Mouse (Mus musculus): ENCODE results near the gene Rassf3. TPM values are rescaled to one million over a fixed set of nuclear protein-coding genes. Genes with fewer than 3 reads are reported as not detected.
A peak's percentile ranks its signal among the peaks of the same experiment; 100 is the strongest.

Gene Rassf3
- polyA plus RNA-seq, 1 experiment from 2014 or later = 16.4 TPM

DNA sequence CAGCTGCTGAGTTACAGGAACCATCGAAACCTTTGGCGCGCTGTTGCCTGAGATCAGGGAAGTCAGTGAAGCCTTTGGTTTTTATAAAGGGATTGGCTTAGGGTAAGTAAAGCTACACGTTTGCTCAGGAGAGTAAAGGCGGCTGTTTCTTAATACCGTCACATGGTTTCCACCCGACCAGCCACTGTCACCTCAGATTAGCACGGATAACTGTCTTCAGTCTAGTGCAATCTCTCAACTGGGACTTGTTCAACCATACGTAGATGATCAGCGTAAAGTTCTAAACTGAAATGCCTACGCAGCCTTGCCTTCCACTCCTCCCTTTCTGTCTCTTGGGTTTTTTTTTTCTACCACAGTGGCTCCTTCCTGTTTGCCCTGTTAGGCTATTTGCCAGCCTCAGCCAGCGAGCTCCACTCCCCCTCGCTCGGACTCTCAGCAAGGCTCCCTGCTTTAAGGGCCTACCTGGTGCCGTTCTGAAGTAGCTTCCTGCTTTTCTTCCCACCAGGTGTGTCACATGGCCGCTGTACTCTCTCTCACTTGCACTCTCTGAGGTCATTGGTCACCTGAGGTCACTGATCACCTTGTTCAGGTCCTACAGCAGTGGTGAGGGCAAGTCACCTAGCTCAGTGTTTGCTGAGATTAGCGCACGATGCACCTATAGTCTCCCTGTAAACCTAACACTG is 107.2 kb downstream of the Rassf3 start:
- DNase-seq (no peak), ATAC-seq (no peak)
- 62% methylated on average over 18 of the region's 18 CpGs for WGBS (ENCODE audit: insufficient replicate concordance)
- Histone ChIP-seq H3K4me3 (ENCODE audit: low read depth, low read length) (no peak overlapping the region), H3K27ac (ENCODE audit: low read depth) (peak overlapping the region; percentile 30; the same call in 1 of the 2 replicates), H3K4me2 (ENCODE audit: low read depth, low read length) (no peak overlapping the region), H3K36me3 (replicated peaks; ENCODE audit: insufficient read depth, low read length) (peaks cover 23% of the 10 kb centered on the region), H3K9me3 (ENCODE audit: low read length) (no peaks in the 10 kb centered on the region), H3K4me1 (ENCODE audit: insufficient read depth) (peaks cover 38% of the 10 kb centered on the region), H3K9ac (replicated peaks) (no peak overlapping the region), H3K27me3 (ENCODE audit: insufficient read depth, low read length) (no peaks in the 10 kb centered on the region)
- TF ChIP-seq EP300 (IDR thresholded peaks at IDR 0.05; ENCODE audit: low read depth) (no peak), CTCF (IDR thresholded peaks at IDR 0.05; ENCODE audit: low read depth) (no peak)

GRCm38 (mm10) chr10:121367780-121368179 is 108.4 kb downstream of the Rassf3 start:
- Histone ChIP-seq H3K4me2 (ENCODE audit: low read depth, low read length) (no peak overlapping the region), H3K27me3 (ENCODE audit: insufficient read depth, low read length) (no peaks in the 10 kb centered on the region), H3K9ac (replicated peaks) (no peak overlapping the region), H3K4me1 (ENCODE audit: insufficient read depth) (peaks cover 34% of the 10 kb centered on the region), H3K36me3 (replicated peaks; ENCODE audit: insufficient read depth, low read length) (peaks cover 14% of the 10 kb centered on the region), H3K9me3 (ENCODE audit: low read length) (no peaks in the 10 kb centered on the region), H3K27ac (ENCODE audit: low read depth) (no peak overlapping the region), H3K4me3 (ENCODE audit: low read depth, low read length) (no peak overlapping the region)
- TF ChIP-seq EP300 (IDR thresholded peaks at IDR 0.05; ENCODE audit: low read depth) = no peak
- no peak for TF ChIP-seq CTCF (IDR thresholded peaks at IDR 0.05; ENCODE audit: low read depth)
- 77% methylated on average over 9 of the region's 9 CpGs for WGBS (ENCODE audit: insufficient replicate concordance)
- no peak for ATAC-seq
- DNase-seq = no peak

DNA sequence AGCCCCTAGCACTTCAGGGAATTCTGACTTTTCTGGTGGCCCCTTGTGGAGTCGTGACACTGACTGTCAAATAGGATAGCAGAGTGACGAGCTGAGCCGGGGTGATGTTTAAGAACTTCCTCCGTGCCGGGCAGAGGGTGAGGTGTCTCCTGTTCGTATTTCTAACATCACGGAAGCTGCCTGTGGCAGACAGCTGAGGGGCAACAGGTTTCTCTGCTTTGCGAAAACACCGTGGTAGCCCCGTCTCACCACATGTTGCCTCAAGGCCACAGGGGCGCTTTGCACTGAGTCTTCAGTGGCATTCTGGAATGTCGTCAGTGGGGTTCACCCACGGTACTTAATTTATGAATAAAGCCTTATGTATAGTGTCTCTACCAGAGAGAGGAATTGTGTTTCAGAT is 108.9 kb downstream of the Rassf3 start:
- Histone ChIP-seq H3K4me3 (ENCODE audit: low read depth, low read length) (no peak overlapping the region), H3K27ac (ENCODE audit: low read depth) (no peak overlapping the region), H3K4me1 (ENCODE audit: insufficient read depth) (peaks cover 34% of the 10 kb centered on the region), H3K27me3 (ENCODE audit: insufficient read depth, low read length) (no peaks in the 10 kb centered on the region), H3K4me2 (ENCODE audit: low read depth, low read length) (0 out of 2 replicates have a peak overlapping the region, but pooled peaks have one; percentile 99), H3K36me3 (replicated peaks; ENCODE audit: insufficient read depth, low read length) (peaks cover 13% of the 10 kb centered on the region), H3K9ac (replicated peaks) (no peak overlapping the region), H3K9me3 (ENCODE audit: low read length) (no peaks in the 10 kb centered on the region)
- ATAC-seq (no peak), DNase-seq (no peak)
- 71% methylated on average over 13 of the region's 13 CpGs for WGBS (ENCODE audit: insufficient replicate concordance)
- TF ChIP-seq CTCF (IDR thresholded peaks at IDR 0.05; ENCODE audit: low read depth) (no peak), EP300 (IDR thresholded peaks at IDR 0.05; ENCODE audit: low read depth) (no peak)

- DNase-seq = peak; percentile 55
- ATAC-seq = peak; percentile 54
- peak overlapping the region; percentile 95 for H3K27ac ChIP-seq (ENCODE audit: low read depth)
- WGBS (ENCODE audit: insufficient replicate concordance) = 2% methylated on average over 9 of the region's 9 CpGs
- peak overlapping the region; percentile 91 for H3K9ac ChIP-seq (replicated peaks)
- 0 out of 2 replicates have a peak, but pooled peaks cover 6% of the 10 kb centered on the region for H3K36me3 ChIP-seq (replicated peaks; ENCODE audit: insufficient read depth, low read length)
- H3K4me1 ChIP-seq (ENCODE audit: insufficient read depth) = peaks cover 34% of the 10 kb centered on the region
- peak overlapping the region; percentile 91 for H3K4me3 ChIP-seq (ENCODE audit: low read depth, low read length)
- H3K27me3 ChIP-seq (ENCODE audit: insufficient read depth, low read length) = no peaks in the 10 kb centered on the region
- TF ChIP-seq CTCF (IDR thresholded peaks at IDR 0.05; ENCODE audit: low read depth) (no peak), EP300 (IDR thresholded peaks at IDR 0.05; ENCODE audit: low read depth) (peak; percentile 32; the same call in 1 of the 2 replicates)
- peak overlapping the region; percentile 99 for H3K4me2 ChIP-seq (ENCODE audit: low read depth, low read length)
- H3K9me3 ChIP-seq (ENCODE audit: low read length) = no peaks in the 10 kb centered on the region
Measured at GRCm38 (mm10) chr10:121365781-121366272, 110.3 kb downstream of the Rassf3 start.

GRCm38 (mm10) chr10:121364801-121365564 is 111.2 kb downstream of the Rassf3 start, which contains the start of gene Gns:
Gns (plus strand) TSS chr10:121365090.
- Histone ChIP-seq H3K4me1 (ENCODE audit: insufficient read depth) (peaks cover 34% of the 10 kb centered on the region), H3K9me3 (ENCODE audit: low read length) (no peaks in the 10 kb centered on the region), H3K27ac (ENCODE audit: low read depth) (peak within 1 kb of the TSS; percentile 95), H3K4me3 (ENCODE audit: low read depth, low read length) (peak within 1 kb of the TSS; percentile 91), H3K27me3 (ENCODE audit: insufficient read depth, low read length) (no peaks in the 10 kb centered on the region), H3K4me2 (ENCODE audit: low read depth, low read length) (peak within 1 kb of the TSS; percentile 99), H3K9ac (replicated peaks) (peak within 1 kb of the TSS; percentile 91), H3K36me3 (replicated peaks; ENCODE audit: insufficient read depth, low read length) (0 out of 2 replicates have a peak, but pooled peaks cover 4% of the 10 kb centered on the region)
- DNase-seq (peak; percentile 98), ATAC-seq (peak; percentile 86)
- TF ChIP-seq EP300 (IDR thresholded peaks at IDR 0.05; ENCODE audit: low read depth) = no peak
- no peak for TF ChIP-seq CTCF (IDR thresholded peaks at IDR 0.05; ENCODE audit: low read depth)
- WGBS (ENCODE audit: insufficient replicate concordance) = 1% methylated on average over 71 of the region's 72 CpGs

- Histone ChIP-seq H3K27ac (ENCODE audit: low read depth) (peak overlapping the region; percentile 95; the same call in 1 of the 2 replicates), H3K36me3 (replicated peaks; ENCODE audit: insufficient read depth, low read length) (no peaks in the 10 kb centered on the region), H3K4me2 (ENCODE audit: low read depth, low read length) (peak overlapping the region; percentile 99), H3K27me3 (ENCODE audit: insufficient read depth, low read length) (no peaks in the 10 kb centered on the region), H3K9ac (replicated peaks) (peak overlapping the region; percentile 91), H3K4me1 (ENCODE audit: insufficient read depth) (peaks cover 33% of the 10 kb centered on the region), H3K9me3 (ENCODE audit: low read length) (no peaks in the 10 kb centered on the region), H3K4me3 (ENCODE audit: low read depth, low read length) (peak overlapping the region; percentile 91)
- 19% methylated on average over 15 of the region's 15 CpGs for WGBS (ENCODE audit: insufficient replicate concordance)
- ATAC-seq (no peak), DNase-seq (no peak)
- TF ChIP-seq CTCF (IDR thresholded peaks at IDR 0.05; ENCODE audit: low read depth) (no peak), EP300 (IDR thresholded peaks at IDR 0.05; ENCODE audit: low read depth) (no peak)
Measured at GRCm38 (mm10) chr10:121364306-121364705, 111.8 kb downstream of the Rassf3 start.
